Mouse (Mus musculus) liver, embryonic 16.5 days (tissue): ENCODE measurements around the gene Pkp4. TPM values are rescaled to one million over a fixed set of nuclear protein-coding genes. Genes with fewer than 3 reads are reported as not detected.

Experiments
- ATAC-seq: fragments of 200-750 bp; cut with Nextera tagmentation; 2 replicates; pipeline ENCODE4 v1.8.0; 2017; ENCODE audit warnings: low read depth, mild to moderate bottlenecking, moderate number of reproducible peaks, moderate library complexity
- H3K27ac ChIP-seq: fragments of 300-500 bp; sonication (generic); 2 replicates; pipeline ENCODE4 v1.5.1; 2014; ENCODE audit warnings: mild to moderate bottlenecking, low read length
- H3K27me3 ChIP-seq: fragments of 300-500 bp; sonication (generic); 2 replicates; pipeline ENCODE4 v1.6.1; 2014; ENCODE audit warnings: low read depth, low read length, mixed read lengths; ENCODE audit not compliant: control insufficient read depth, insufficient read depth
- H3K36me3 ChIP-seq: fragments of 300-500 bp; sonication (generic); 2 replicates; pipeline ENCODE4 v1.6.1; 2014; ENCODE audit warnings: mild to moderate bottlenecking; ENCODE audit not compliant: control insufficient read depth, insufficient read depth
- H3K4me1 ChIP-seq: fragments of 300-500 bp; sonication (generic); 2 replicates; pipeline ENCODE4 v1.6.1; 2014; ENCODE audit warnings: low read depth, low read length, mixed read lengths; ENCODE audit not compliant: control insufficient read depth
- H3K4me2 ChIP-seq: fragments of 300-500 bp; sonication (generic); 2 replicates; pipeline ENCODE4 v1.6.1; 2014; ENCODE audit warnings: low read depth, low read length, mixed read lengths
- H3K4me3 ChIP-seq: fragments of 300-500 bp; sonication (generic); 2 replicates; pipeline ENCODE4 v1.5.1; 2014; ENCODE audit warnings: low read depth, mild to moderate bottlenecking, low read length
- H3K9ac ChIP-seq: fragments of 300-500 bp; sonication (generic); 2 replicates; pipeline ENCODE4 v1.6.1; 2014; ENCODE audit warnings: low read depth, low read length
- H3K9me3 ChIP-seq: fragments of 300-500 bp; sonication (generic); replicated peaks from 2 replicates; pipeline ENCODE4 v1.6.1; 2016; ENCODE audit warnings: low read length; ENCODE audit not compliant: control insufficient read depth
- WGBS: fragments of 180-500 bp; shearing (Covaris S2); extraction: QIAGEN DNeasy Blood & Tissue Kit; methylation state at CpG from one replicate; pipeline ENCODE4 v1.1.7; 2014; ENCODE audit not compliant: insufficient replicate concordance; 5-methylcytosine and 5-hydroxymethylcytosine counted together
- polyA plus RNA-seq: library from polyadenylated mRNA; unstranded; fragments of >200 nt; fragmentation: Nextera tagmentation; extraction: Ambion mirVana; gene quantifications from 2 replicates; pipeline ENCODE4 v1.2.1, GENCODE M21; 2015

The Pkp4 gene
- polyA plus RNA-seq, 1 experiment from 2014 or later, result 6.1 TPM

DNA sequence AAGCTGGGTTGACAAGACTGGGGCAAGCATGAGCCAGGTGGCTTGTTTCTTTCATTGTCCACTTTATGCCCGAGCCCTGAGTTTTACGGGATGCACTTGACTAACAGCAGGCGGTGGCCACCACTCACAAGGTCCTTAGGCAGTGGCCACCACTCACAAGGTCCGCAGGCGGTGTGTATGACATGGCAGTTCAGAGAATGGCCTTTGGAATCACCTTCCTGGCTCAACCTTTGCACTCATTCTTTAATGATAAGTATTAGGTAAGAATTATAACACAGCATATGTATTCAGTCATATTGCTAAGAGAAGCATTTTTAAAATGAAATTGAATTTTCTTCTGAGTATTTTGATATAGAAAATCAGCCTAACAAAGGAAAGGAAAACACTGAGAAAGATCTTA is 73.3 kb downstream of the Pkp4 start:
- Histone ChIP-seq H3K4me2 (no peak overlapping the region), H3K9me3 (no peaks in the 10 kb centered on the region), H3K36me3 (no peaks in the 10 kb centered on the region), H3K27me3 (no peaks in the 10 kb centered on the region), H3K9ac (no peak overlapping the region), H3K4me1 (no peaks in the 10 kb centered on the region), H3K27ac (no peak overlapping the region), H3K4me3 (no peak overlapping the region)
- 77% methylated on average over 5 of the region's 5 CpGs for WGBS
- ATAC-seq, result peak; percentile 32; the same call in 1 of the 2 replicates

DNA sequence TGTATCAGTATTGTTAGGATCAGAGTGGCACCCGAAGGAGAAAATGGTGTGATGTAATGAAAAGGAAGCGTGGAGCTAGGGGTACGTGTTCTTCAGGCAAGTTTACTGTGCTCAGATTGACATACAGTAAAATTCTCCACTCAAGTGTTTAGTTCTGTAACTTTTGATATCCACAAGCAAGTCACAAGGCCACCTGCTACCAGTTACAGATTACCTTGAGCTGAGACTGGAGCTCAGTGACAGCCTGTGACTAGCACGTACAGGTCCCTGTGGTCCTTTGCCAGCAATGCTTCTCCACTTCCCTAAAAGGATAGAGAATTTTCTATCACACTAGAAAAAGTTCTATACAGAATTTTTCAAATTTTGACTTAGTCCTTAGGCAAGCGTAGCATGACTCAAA is 73.9 kb downstream of the Pkp4 start:
- ATAC-seq, result no peak
- no peak overlapping the region for H3K27ac ChIP-seq

DNA sequence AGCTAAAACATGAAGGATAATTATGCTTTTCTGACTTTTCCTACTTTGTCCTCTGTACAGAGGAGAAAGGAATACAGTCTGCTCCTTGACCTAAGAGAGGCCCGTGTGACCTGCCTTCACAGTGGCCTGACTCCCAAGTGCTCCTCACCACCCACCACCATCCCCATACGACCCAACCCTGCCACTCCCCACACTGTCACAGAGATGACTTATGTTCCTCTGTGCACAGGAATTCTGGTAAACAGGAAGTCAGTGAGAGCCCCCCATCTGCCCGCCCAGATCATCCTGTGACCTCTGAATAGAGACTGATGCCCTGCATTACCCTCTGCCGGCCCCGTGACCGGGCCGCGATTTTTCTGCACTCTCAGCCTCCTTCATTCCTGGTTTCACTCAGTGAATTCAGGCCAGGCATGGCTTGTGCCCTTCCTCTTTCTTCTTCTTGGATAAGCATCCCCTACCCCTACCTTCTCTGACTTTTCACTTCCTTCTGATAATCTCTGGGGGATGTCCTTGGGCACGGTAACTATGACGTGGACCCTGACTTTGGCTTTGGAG is 79.3 kb downstream of the Pkp4 start:
- Histone ChIP-seq H3K9me3 (no peaks in the 10 kb centered on the region), H3K4me3 (no peak overlapping the region), H3K36me3 (no peaks in the 10 kb centered on the region), H3K4me1 (no peaks in the 10 kb centered on the region), H3K27ac (no peak overlapping the region), H3K9ac (no peak overlapping the region), H3K4me2 (no peak overlapping the region), H3K27me3 (no peaks in the 10 kb centered on the region)
- peak; percentile 48; the same call in 1 of the 2 replicates for ATAC-seq
- WGBS, result 56% methylated on average over 10 of the region's 10 CpGs

More for the DNA sequence above, 73.9 kb downstream of the Pkp4 start:
- Histone ChIP-seq H3K4me2 (no peak overlapping the region), H3K4me3 (no peak overlapping the region), H3K9me3 (no peaks in the 10 kb centered on the region), H3K4me1 (no peaks in the 10 kb centered on the region), H3K36me3 (no peaks in the 10 kb centered on the region), H3K9ac (no peak overlapping the region), H3K27me3 (no peaks in the 10 kb centered on the region)
- 78% methylated on average over 5 of the region's 5 CpGs for WGBS

DNA sequence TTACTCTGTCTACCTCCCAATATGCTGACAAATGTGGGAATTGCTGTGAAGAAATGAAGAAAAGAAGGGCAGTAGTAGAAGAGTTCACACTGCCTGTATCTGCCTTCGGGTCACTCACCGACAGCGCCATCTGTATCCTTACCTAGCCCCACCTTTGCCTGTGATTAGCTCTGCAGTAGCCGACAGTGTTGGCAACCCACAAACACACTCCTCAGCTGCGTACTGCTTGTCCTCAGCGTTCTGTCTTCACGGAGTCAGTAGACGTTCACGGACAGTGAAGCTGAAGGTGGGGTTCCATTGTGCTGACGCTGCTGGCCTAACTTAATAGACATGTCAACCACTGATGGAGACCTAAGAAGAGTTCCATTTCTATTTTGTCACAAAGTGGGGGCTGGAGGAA is 81.5 kb downstream of the Pkp4 start:
- no peak overlapping the region for H3K27ac ChIP-seq
- no peak overlapping the region for H3K4me3 ChIP-seq
- H3K4me1 ChIP-seq, result no peaks in the 10 kb centered on the region
- H3K4me2 ChIP-seq, result no peak overlapping the region
- no peaks in the 10 kb centered on the region for H3K36me3 ChIP-seq
- 83% methylated on average over 10 of the region's 10 CpGs for WGBS
- ATAC-seq, result no peak
- no peak overlapping the region for H3K9ac ChIP-seq
- no peaks in the 10 kb centered on the region for H3K27me3 ChIP-seq
- H3K9me3 ChIP-seq, result no peaks in the 10 kb centered on the region

DNA sequence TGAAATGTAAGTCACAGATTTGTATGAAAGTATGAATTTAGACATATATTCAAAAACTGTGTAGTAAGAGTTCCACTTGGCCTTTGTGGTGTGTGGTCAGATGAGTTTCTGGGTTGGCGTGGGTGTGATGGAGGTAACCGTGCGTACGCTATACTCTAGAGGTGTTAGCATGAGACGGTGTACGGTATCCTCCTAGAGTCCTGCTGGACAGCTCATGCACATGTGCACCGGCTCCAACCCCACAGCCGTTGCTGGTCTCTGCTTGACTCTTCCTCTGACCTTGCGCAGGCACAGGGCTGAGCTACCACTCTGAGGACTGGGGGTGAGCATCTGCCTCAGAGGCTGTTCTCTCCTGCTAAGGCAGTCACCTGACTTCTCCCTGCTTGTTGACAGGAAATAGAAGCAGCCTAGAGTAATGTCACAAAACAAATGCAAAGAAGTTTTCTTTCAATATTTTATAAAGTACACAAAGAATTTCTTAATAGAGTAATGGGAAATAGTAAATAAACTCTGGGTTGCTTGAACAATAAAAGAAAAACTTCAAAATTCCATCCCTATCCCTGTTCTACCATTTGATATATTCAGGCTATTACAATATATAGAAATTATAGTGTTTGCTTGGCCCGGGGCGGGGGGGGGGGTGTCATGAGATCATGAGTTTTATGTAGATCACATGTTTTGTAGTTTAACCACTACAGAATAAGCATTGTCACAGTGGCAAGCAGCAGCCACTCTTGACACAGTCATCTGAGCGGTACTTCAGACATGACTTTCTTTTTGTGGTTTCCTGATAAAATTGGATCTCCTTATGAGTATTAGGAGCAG is 83.8 kb downstream of the Pkp4 start:
- no peaks in the 10 kb centered on the region for H3K36me3 ChIP-seq
- no peaks in the 10 kb centered on the region for H3K4me1 ChIP-seq
- ATAC-seq, result no peak
- no peak overlapping the region for H3K9ac ChIP-seq
- WGBS, result 77% methylated on average over 12 of the region's 12 CpGs
- no peak overlapping the region for H3K27ac ChIP-seq
- no peak overlapping the region for H3K4me3 ChIP-seq
- H3K27me3 ChIP-seq, result no peaks in the 10 kb centered on the region
- H3K4me2 ChIP-seq, result no peak overlapping the region
- no peaks in the 10 kb centered on the region for H3K9me3 ChIP-seq

DNA sequence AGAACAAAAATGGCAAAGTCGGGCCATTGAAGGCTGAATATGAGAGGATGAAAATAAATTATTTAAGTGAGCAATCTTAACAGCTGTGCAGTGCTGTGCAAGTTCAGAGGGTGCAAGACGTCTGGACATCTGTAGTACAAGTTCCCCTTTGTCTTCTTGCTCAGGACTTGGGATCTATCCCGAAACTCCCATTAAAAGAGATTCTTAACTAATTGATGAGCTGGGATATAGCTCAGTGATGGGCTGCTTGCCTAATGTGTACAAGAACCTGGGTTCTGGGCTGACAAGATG is 84.4 kb downstream of the Pkp4 start:
- Histone ChIP-seq H3K4me3 (no peak overlapping the region), H3K4me2 (no peak overlapping the region), H3K27ac (no peak overlapping the region), H3K4me1 (no peaks in the 10 kb centered on the region), H3K9me3 (no peaks in the 10 kb centered on the region), H3K9ac (no peak overlapping the region), H3K27me3 (no peaks in the 10 kb centered on the region), H3K36me3 (no peaks in the 10 kb centered on the region)
- 43% methylated on average over 3 of the region's 3 CpGs for WGBS
- ATAC-seq, result no peak

DNA sequence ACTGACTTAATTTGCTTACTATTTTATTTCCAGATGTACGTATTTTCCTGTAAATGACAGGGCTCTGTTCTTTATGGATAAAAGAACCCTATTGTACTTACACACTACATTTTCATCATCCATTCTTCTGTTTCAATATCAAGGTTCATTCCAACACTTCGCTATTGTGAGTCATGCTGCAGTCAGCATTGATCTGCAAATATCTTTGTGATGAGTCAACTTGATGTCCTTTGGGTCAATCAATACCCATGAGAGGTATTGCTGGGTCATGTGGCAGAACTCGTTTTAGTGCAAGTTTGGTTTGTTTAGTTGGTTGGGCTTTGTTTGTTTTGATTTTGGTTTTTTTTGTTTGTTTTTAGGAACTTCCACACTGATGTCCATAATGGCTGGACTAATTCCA is 88.2 kb downstream of the Pkp4 start:
- no peak; the same call in 1 of the 2 replicates for ATAC-seq
- no peak overlapping the region for H3K9ac ChIP-seq
- WGBS, result 51% methylated on average over 3 of the region's 3 CpGs

DNA sequence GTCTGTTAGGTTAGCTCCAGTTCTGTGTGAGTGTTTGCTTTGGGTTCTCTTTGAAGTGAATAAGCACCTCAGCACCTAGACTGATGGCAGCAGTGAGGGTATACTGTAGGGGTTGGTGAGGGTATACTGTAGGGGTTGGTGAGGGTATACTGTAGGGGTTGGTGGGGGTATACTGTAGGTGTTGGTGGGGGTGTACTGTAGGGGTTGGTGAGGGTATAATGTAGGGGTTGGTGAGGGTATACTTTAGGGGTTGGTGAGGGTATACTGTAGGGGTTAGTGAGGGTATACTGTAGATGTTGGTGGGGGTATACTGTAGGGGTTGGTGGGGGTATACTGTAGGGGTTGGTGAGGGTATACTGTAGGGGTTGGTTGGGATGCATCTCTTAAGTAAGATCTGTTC is 92.2 kb downstream of the Pkp4 start:
- Histone ChIP-seq H3K27me3 (no peaks in the 10 kb centered on the region), H3K4me3 (no peak overlapping the region), H3K4me1 (no peaks in the 10 kb centered on the region), H3K9ac (no peak overlapping the region), H3K9me3 (no peaks in the 10 kb centered on the region), H3K27ac (no peak overlapping the region), H3K36me3 (no peaks in the 10 kb centered on the region), H3K4me2 (no peak overlapping the region)
- ATAC-seq, result no peak

More for the DNA sequence above, 88.2 kb downstream of the Pkp4 start:
- Histone ChIP-seq H3K4me3 (no peak overlapping the region), H3K36me3 (no peaks in the 10 kb centered on the region), H3K27ac (no peak overlapping the region), H3K27me3 (no peaks in the 10 kb centered on the region), H3K4me2 (no peak overlapping the region), H3K9me3 (no peaks in the 10 kb centered on the region), H3K4me1 (no peaks in the 10 kb centered on the region)

DNA sequence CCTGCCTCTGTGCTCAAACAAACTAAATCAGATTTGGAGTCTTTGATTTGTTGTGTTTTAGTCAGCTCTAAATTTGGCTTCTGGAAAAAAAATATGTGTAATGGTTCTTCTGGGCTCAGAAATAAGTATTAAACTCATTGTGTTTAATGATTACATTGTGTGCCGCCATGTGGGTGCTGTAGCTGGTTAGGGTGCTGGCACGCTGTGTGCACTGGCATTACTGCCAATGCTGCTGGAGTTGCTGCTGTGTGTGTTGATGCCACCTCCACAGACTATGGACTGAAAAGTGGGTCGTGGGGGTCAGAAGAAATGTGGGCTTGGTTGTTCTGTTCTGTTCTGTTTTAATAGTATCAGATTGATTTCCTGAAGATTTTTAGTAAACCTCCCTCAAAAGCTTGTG is 92.8 kb downstream of the Pkp4 start:
- 67% methylated on average over 3 of the region's 3 CpGs for WGBS
- ATAC-seq, result no peak
- Histone ChIP-seq H3K9ac (no peak overlapping the region), H3K27ac (no peak overlapping the region), H3K4me1 (no peaks in the 10 kb centered on the region), H3K36me3 (no peaks in the 10 kb centered on the region), H3K27me3 (no peaks in the 10 kb centered on the region), H3K9me3 (no peaks in the 10 kb centered on the region), H3K4me2 (no peak overlapping the region), H3K4me3 (no peak overlapping the region)
